Mouse (Mus musculus) central nervous system, embryonic 18 days (tissue): ENCODE data around the gene Nat8f2. TPM values are rescaled to one million over a fixed set of nuclear protein-coding genes. Genes with fewer than 3 reads are reported as not detected.

Experiments used
- polyA plus RNA-seq: library from polyadenylated mRNA; depleted of rRNA; stranded (reverse); fragments of >200 nt; gene quantifications from 2 replicates; pipeline ENCODE4 v1.2.3, GENCODE M21; 2012; rRNA removed

The Nat8f2 gene
- polyA plus RNA-seq: 0.05 and 0.06 TPM in 2 replicates

GRCm38 (mm10) chr6:85869006-85869405 lies at the start of gene Nat8f2:
TSS of gene Nat8f2 (minus strand) at chr6:85869158.

GRCm38 (mm10) chr6:85915539-85916513 lies 46.9 kb upstream of the Nat8f2 start, which contains the start of gene Nat8f1:
TSS of gene Nat8f1 (minus strand) at chr6:85915687.

GRCm38 (mm10) chr6:85911587-85911986 lies 42.6 kb upstream of the Nat8f2 start, which contains the start of gene Tprkb:
TSS of gene Tprkb (plus strand) at chr6:85911865.

GRCm38 (mm10) chr6:85904642-85905061 lies 35.7 kb upstream of the Nat8f2 start, which contains the start of gene Nat8f4:
TSS of gene Nat8f4 (minus strand) at chr6:85904884.

GRCm38 (mm10) chr6:85831796-85832321 lies 37.1 kb downstream of the Nat8f2 start, which contains the start of gene Nat8:
TSS of gene Nat8 (minus strand) at chr6:85832082.

GRCm38 (mm10) chr6:85820837-85821236 lies 48.1 kb downstream of the Nat8f2 start, which contains the start of the genes Nat8f6 and Nat8f5:
TSS of gene Nat8f6 (minus strand) at chr6:85820954.
TSS of gene Nat8f5 (minus strand) at chr6:85820972.

Other genes starting within 250 kb of the Nat8f2 start
- gene Nat8f7, start 156.0 kb downstream of the Nat8f2 start, polyA plus RNA-seq: not detected in 2 replicates
- 0.05 and 0.07 TPM in 2 replicates for gene Nat8f3, start 103.4 kb downstream of the Nat8f2 start, polyA plus RNA-seq
- gene Nat8f6, start 48.2 kb downstream of the Nat8f2 start, polyA plus RNA-seq: 0.04 and 0.06 TPM in 2 replicates
- gene Nat8f5, start 48.2 kb downstream of the Nat8f2 start, polyA plus RNA-seq: 0.16 and 0.24 TPM in 2 replicates
- 0.13 and 0.18 TPM in 2 replicates for gene Nat8, start 37.1 kb downstream of the Nat8f2 start, polyA plus RNA-seq
- gene Nat8f4, start 35.7 kb upstream of the Nat8f2 start, polyA plus RNA-seq: 4.4 TPM in 2 replicates
- 50.4 and 53.6 TPM in 2 replicates for gene Tprkb, start 42.7 kb upstream of the Nat8f2 start, polyA plus RNA-seq
- 15.6 and 18.2 TPM in 2 replicates for gene Nat8f1, start 46.5 kb upstream of the Nat8f2 start, polyA plus RNA-seq
- gene Dusp11, start 92.5 kb upstream of the Nat8f2 start, polyA plus RNA-seq: 164 and 182 TPM in 2 replicates
- not detected in 2 replicates for gene Figla, start 147.0 kb upstream of the Nat8f2 start, polyA plus RNA-seq
- gene Add2, start 159.5 kb upstream of the Nat8f2 start, polyA plus RNA-seq: 187 and 210 TPM in 2 replicates